Mouse (Mus musculus) frontal cortex, adult (tissue): ENCODE data around the gene Ncan.
A peak's percentile ranks its signal among the peaks of the same experiment; 100 is the strongest.

Experiments used
- ATAC-seq: cut with Nextera tagmentation; 2 replicates; pipeline ENCODE4 v1.9.2; 2017; ENCODE audit warnings: mild to moderate bottlenecking, moderate library complexity, mixed read lengths; ENCODE audit not compliant: low TSS enrichment

The Ncan gene

GRCm38 (mm10) chr8:70120667-70121066 is at the start of gene Ncan:
Gene Ncan (minus strand): TSS chr8:70120873.
- peak; percentile 53 for ATAC-seq

- no peak for ATAC-seq
Measured at GRCm38 (mm10) chr8:70170116-70170515, 49.4 kb upstream of the Ncan start.

- peak; percentile 66 for ATAC-seq
Measured at GRCm38 (mm10) chr8:70166504-70167110, 45.9 kb upstream of the Ncan start.

- no peak for ATAC-seq
Measured at GRCm38 (mm10) chr8:70163316-70163715, 42.6 kb upstream of the Ncan start.

GRCm38 (mm10) chr8:70160015-70160414 is 39.3 kb upstream of the Ncan start:
- no peak for ATAC-seq

- no peak for ATAC-seq
Measured at GRCm38 (mm10) chr8:70159211-70159610, 38.5 kb upstream of the Ncan start.

- ATAC-seq, result peak; percentile 90
Measured at GRCm38 (mm10) chr8:70158069-70158853, 37.6 kb upstream of the Ncan start.

- ATAC-seq, result no peak
Measured at GRCm38 (mm10) chr8:70157240-70157800, 36.6 kb upstream of the Ncan start.

- peak; percentile 84 for ATAC-seq
Measured at GRCm38 (mm10) chr8:70152537-70153257, 32.0 kb upstream of the Ncan start.

- no peak for ATAC-seq
Measured at GRCm38 (mm10) chr8:70150158-70150557, 29.5 kb upstream of the Ncan start.

- ATAC-seq, result no peak
Measured at GRCm38 (mm10) chr8:70147678-70148607, 27.3 kb upstream of the Ncan start.

- no peak; the same call in 1 of the 2 replicates for ATAC-seq
Measured at GRCm38 (mm10) chr8:70139981-70140380, 19.3 kb upstream of the Ncan start.

- ATAC-seq, result peak; percentile 93
Measured at GRCm38 (mm10) chr8:70139026-70139857, 18.6 kb upstream of the Ncan start, which contains the start of the genes Rfxank, Borcs8 and Mef2b. Gene Rfxank (minus strand): TSS chr8:70139154. Gene Borcs8 (plus strand): TSS chr8:70139499. Gene Mef2b (plus strand): TSS chr8:70139711.

- ATAC-seq, result no peak
Measured at GRCm38 (mm10) chr8:70137890-70138289, 17.2 kb upstream of the Ncan start.

- ATAC-seq, result no peak
Measured at GRCm38 (mm10) chr8:70136591-70136990, 15.9 kb upstream of the Ncan start.

- ATAC-seq, result no peak
Measured at GRCm38 (mm10) chr8:70134931-70135330, 14.3 kb upstream of the Ncan start.

GRCm38 (mm10) chr8:70134086-70134485 is 13.4 kb upstream of the Ncan start:
- no peak for ATAC-seq

GRCm38 (mm10) chr8:70131166-70131883 is 10.7 kb upstream of the Ncan start, which contains the start of gene Nr2c2ap:
Gene Nr2c2ap (plus strand): TSS chr8:70131333.
- ATAC-seq, result peak; percentile 81

GRCm38 (mm10) chr8:70130066-70130465 is 9.4 kb upstream of the Ncan start:
- no peak for ATAC-seq
